Mouse (Mus musculus): ENCODE data around the gene Tspan9.

Tspan9 gene

GRCm38 (mm10) chr6:128102296-128102999, 40.9 kb downstream of the Tspan9 start:
- peak; percentile 86 to 92 for DNase-seq

GRCm38 (mm10) chr6:128099871-128100270, 43.5 kb downstream of the Tspan9 start:
- DNase-seq = peak in 1 of 2 experiments; percentile 68

GRCm38 (mm10) chr6:128099190-128099589, 44.2 kb downstream of the Tspan9 start:
- peak in 1 of 2 experiments; percentile 76 for DNase-seq

GRCm38 (mm10) chr6:128096521-128096920, 46.9 kb downstream of the Tspan9 start:
- no peak for DNase-seq

GRCm38 (mm10) chr6:128095906-128096305, 47.5 kb downstream of the Tspan9 start:
- no peak for DNase-seq

- no peak for DNase-seq
Observed at GRCm38 (mm10) chr6:128095131-128095530, 48.3 kb downstream of the Tspan9 start.

- no peak for DNase-seq
Observed at GRCm38 (mm10) chr6:128093856-128094628, 49.4 kb downstream of the Tspan9 start.

- DNase-seq = peak; percentile 66 to 74
Observed at GRCm38 (mm10) chr6:128092621-128093020, 50.8 kb downstream of the Tspan9 start.

- DNase-seq = no peak
Observed at GRCm38 (mm10) chr6:128091833-128092166, 51.6 kb downstream of the Tspan9 start.

- peak in 1 of 2 experiments; percentile 68 for DNase-seq
Observed at GRCm38 (mm10) chr6:128090985-128091832, 52.2 kb downstream of the Tspan9 start.

GRCm38 (mm10) chr6:128089770-128090702, 53.4 kb downstream of the Tspan9 start:
- peak; percentile 72 to 75 for DNase-seq

GRCm38 (mm10) chr6:128088746-128089523, 54.5 kb downstream of the Tspan9 start:
- no peak for DNase-seq

GRCm38 (mm10) chr6:128085488-128086066, 57.8 kb downstream of the Tspan9 start:
- DNase-seq = no peak

GRCm38 (mm10) chr6:128083305-128083704, 60.1 kb downstream of the Tspan9 start:
- no peak for DNase-seq

GRCm38 (mm10) chr6:128081781-128082180, 61.6 kb downstream of the Tspan9 start:
- no peak for DNase-seq

GRCm38 (mm10) chr6:128081293-128081692, 62.1 kb downstream of the Tspan9 start:
- no peak for DNase-seq

GRCm38 (mm10) chr6:128079576-128080224, 63.7 kb downstream of the Tspan9 start:
- DNase-seq = no peak

- no peak for DNase-seq
Observed at GRCm38 (mm10) chr6:128078508-128078907, 64.9 kb downstream of the Tspan9 start.

- DNase-seq = peak; percentile 59 to 63
Observed at GRCm38 (mm10) chr6:128076104-128077020, 67.0 kb downstream of the Tspan9 start.
